Comparison of ENCODE assay signal across 11 mouse cellular contexts in genomic region chr4:37034200-37034599, GRCm38 (mm10).
A peak's percentile ranks its signal among the peaks of the same experiment; 100 is the strongest.
DNase-seq lines count a peak whose midpoint lies in the region; ATAC-seq and TF ChIP-seq lines count a peak whose summit lies in the region.
"Had no signal": no experiment of that assay in that cellular context is flagged by ENCODE, and none has a peak within 500 bp of the region (broad histone marks: within the 10 kb centered on the region; RNA-seq: fewer than 3 reads in every experiment).

No protein-coding gene starts in this region.

- ATAC-seq in hindbrain, embryonic 13.5 days (ENCODE audit: low FRiP score) = peak; percentile 61; the same call in 1 of the 2 replicates
- peak; percentile 56 for ATAC-seq in forebrain, postnatal 0 days

- no peaks in the 10 kb centered on the region for H3K36me3 ChIP-seq in hindbrain, embryonic 13.5 days
- H3K36me3 ChIP-seq in hindbrain, embryonic 10.5 days = no peaks in the 10 kb centered on the region
- no peaks in the 10 kb centered on the region for H3K36me3 ChIP-seq in forebrain, postnatal 0 days (ENCODE audit: insufficient read depth)
- H3K36me3 ChIP-seq: G1E had no signal

- H3K4me2 ChIP-seq in hindbrain, embryonic 13.5 days = peak overlapping the region; percentile 25; the same call in 1 of the 2 replicates
- H3K4me2 ChIP-seq in forebrain, postnatal 0 days (ENCODE audit: low read depth) = peak overlapping the region; percentile 32

- H3K27me3 ChIP-seq in hindbrain, embryonic 13.5 days = no peaks in the 10 kb centered on the region
- no peaks in the 10 kb centered on the region for H3K27me3 ChIP-seq in hindbrain, embryonic 10.5 days (ENCODE audit: insufficient read depth, poor library complexity, severe bottlenecking)
- no peaks in the 10 kb centered on the region for H3K27me3 ChIP-seq in forebrain, postnatal 0 days (ENCODE audit: insufficient read depth, low read length)

- no peaks in the 10 kb centered on the region for H3K4me1 ChIP-seq in hindbrain, embryonic 13.5 days (replicated peaks)
- no peaks in the 10 kb centered on the region for H3K4me1 ChIP-seq in hindbrain, embryonic 10.5 days (replicated peaks)
- H3K4me1 ChIP-seq in forebrain, postnatal 0 days (ENCODE audit: insufficient read depth) = no peaks in the 10 kb centered on the region

- 64% methylated on average over 13 of the region's 13 CpGs for WGBS in hindbrain, embryonic 13.5 days
- 74% methylated on average over 13 of the region's 13 CpGs for WGBS in hindbrain, embryonic 10.5 days
- WGBS in forebrain, postnatal 0 days = 48% methylated on average over 13 of the region's 13 CpGs

- no peak for DNase-seq in hindbrain, embryonic 10.5 days (ENCODE audit: low spot score)
- DNase-seq in forebrain, postnatal 0 days = peak; percentile 32
- DNase-seq in layer of hippocampus, adult 9-11 months = peak; percentile 4
- DNase-seq in retina, embryonic 14.5 days (ENCODE audit: low spot score) = peak; percentile 40
- DNase-seq in spleen, adult 18-20 months = no peak
- DNase-seq in kidney, postnatal 36 days = no peak
- DNase-seq in adrenal gland, postnatal 25 days = no peak
- DNase-seq: heart, postnatal 14 days had no signal

- no peaks in the 10 kb centered on the region for H3K9me3 ChIP-seq in hindbrain, embryonic 13.5 days
- no peaks in the 10 kb centered on the region for H3K9me3 ChIP-seq in hindbrain, embryonic 10.5 days
- H3K9me3 ChIP-seq in forebrain, postnatal 0 days (ENCODE audit: low read length) = no peaks in the 10 kb centered on the region
- H3K9me3 ChIP-seq: G1E had no signal

- H3K27ac ChIP-seq in hindbrain, embryonic 13.5 days = no peak overlapping the region
- H3K27ac ChIP-seq in hindbrain, embryonic 10.5 days = no peak overlapping the region
- H3K27ac ChIP-seq in forebrain, postnatal 0 days (ENCODE audit: low read depth, low read length) = no peak overlapping the region
- H3K27ac ChIP-seq: macrophage had no signal

- H3K9ac ChIP-seq in hindbrain, embryonic 13.5 days = no peak overlapping the region; the same call in 1 of the 2 replicates
- H3K9ac ChIP-seq in forebrain, postnatal 0 days = no peak overlapping the region

- no peak for TF ChIP-seq CTCF in forebrain, postnatal 0 days (IDR thresholded peaks at IDR 0.05; ENCODE audit: low read depth)

- no peak overlapping the region for H3K4me3 ChIP-seq in hindbrain, embryonic 13.5 days
- H3K4me3 ChIP-seq in hindbrain, embryonic 10.5 days = no peak overlapping the region
- peak overlapping the region; percentile 9; the same call in 1 of the 2 replicates for H3K4me3 ChIP-seq in forebrain, postnatal 0 days (ENCODE audit: low read depth, low read length)

Comparison
In these comparisons a context has a peak if more than half of its experiments do, and no peak if none do; other contexts are left out.
1. DNase-seq: peak in forebrain, postnatal 0 days (single experiment), layer of hippocampus, adult 9-11 months (single experiment) and retina, embryonic 14.5 days (single experiment); none in hindbrain, embryonic 10.5 days (single experiment), spleen, adult 18-20 months (0 of 2), kidney, postnatal 36 days (0 of 2) and adrenal gland, postnatal 25 days (single experiment).